18 mouse cellular contexts compared by ENCODE assay signal in genomic region chr5:55505871-55506270, GRCm38 (mm10).
DNase-seq lines count a peak whose midpoint lies in the region; ATAC-seq and TF ChIP-seq lines count a peak whose summit lies in the region.
"Had no signal": no experiment of that assay in that cellular context is flagged by ENCODE, and none has a peak within 500 bp of the region (broad histone marks: within the 10 kb centered on the region; RNA-seq: fewer than 3 reads in every experiment).

No protein-coding gene starts in this region.

- no peak overlapping the region for H3K27ac ChIP-seq in hindbrain, postnatal 0 days
- H3K27ac ChIP-seq in hindbrain, embryonic 13.5 days, result no peak overlapping the region
- no peak overlapping the region for H3K27ac ChIP-seq in intestine, embryonic 15.5 days
- H3K27ac ChIP-seq: heart, embryonic 15.5 days; hindbrain, embryonic 14.5 days had no signal

- H3K9me3 ChIP-seq in hindbrain, postnatal 0 days (ENCODE audit: low read length), result no peaks in the 10 kb centered on the region
- no peaks in the 10 kb centered on the region for H3K9me3 ChIP-seq in hindbrain, embryonic 13.5 days
- no peaks in the 10 kb centered on the region for H3K9me3 ChIP-seq in intestine, embryonic 15.5 days
- H3K9me3 ChIP-seq: heart, embryonic 15.5 days had no signal

- peak; percentile 1 to 3 for DNase-seq in cerebellum, postnatal 10 days
- DNase-seq in cerebellum, adult 9-11 months, result no peak
- peak; percentile 8 for DNase-seq in hindbrain, postnatal 0 days (ENCODE audit: low spot score)
- DNase-seq in brain, embryonic 14.5 days (ENCODE audit: low read depth), result peak; percentile 28
- DNase-seq in kidney, adult 18-20 months, result no peak
- DNase-seq: adrenal gland, adult 8-10 months; adrenal gland, postnatal 36 days; cerebellum, adult 11-12 months; cerebellum, adult 9-10 months; forebrain, postnatal 0 days; gastrocnemius, postnatal 25 days; heart, adult 11 months; heart, postnatal 14 days had no signal

- H3K9ac ChIP-seq in hindbrain, postnatal 0 days (replicated peaks; ENCODE audit: low read length), result no peak overlapping the region
- H3K9ac ChIP-seq in hindbrain, embryonic 13.5 days, result no peak overlapping the region
- no peak overlapping the region for H3K9ac ChIP-seq in intestine, embryonic 15.5 days
- H3K9ac ChIP-seq: forebrain, postnatal 0 days; heart, embryonic 15.5 days; hindbrain, embryonic 14.5 days had no signal

- no peaks in the 10 kb centered on the region for H3K4me1 ChIP-seq in hindbrain, postnatal 0 days (ENCODE audit: insufficient read depth, low read length)
- no peaks in the 10 kb centered on the region for H3K4me1 ChIP-seq in hindbrain, embryonic 13.5 days (replicated peaks)
- no peaks in the 10 kb centered on the region for H3K4me1 ChIP-seq in intestine, embryonic 15.5 days (replicated peaks)
- H3K4me1 ChIP-seq: heart, embryonic 15.5 days had no signal

- no peaks in the 10 kb centered on the region for H3K36me3 ChIP-seq in hindbrain, postnatal 0 days (ENCODE audit: insufficient read depth, low read length)
- H3K36me3 ChIP-seq in hindbrain, embryonic 13.5 days, result no peaks in the 10 kb centered on the region
- no peaks in the 10 kb centered on the region for H3K36me3 ChIP-seq in intestine, embryonic 15.5 days
- H3K36me3 ChIP-seq: heart, embryonic 15.5 days had no signal

- WGBS in hindbrain, postnatal 0 days, result 20% methylated on average over 1 of the region's 1 CpGs
- WGBS in hindbrain, embryonic 13.5 days, result 45% methylated on average over 1 of the region's 1 CpGs
- 63% methylated on average over 1 of the region's 1 CpGs for WGBS in intestine, embryonic 15.5 days

- no peaks in the 10 kb centered on the region for H3K27me3 ChIP-seq in hindbrain, postnatal 0 days (ENCODE audit: insufficient read depth, low read length)
- no peaks in the 10 kb centered on the region for H3K27me3 ChIP-seq in hindbrain, embryonic 13.5 days
- no peaks in the 10 kb centered on the region for H3K27me3 ChIP-seq in intestine, embryonic 15.5 days (replicated peaks)
- H3K27me3 ChIP-seq: heart, embryonic 15.5 days had no signal

- H3K4me3 ChIP-seq in hindbrain, postnatal 0 days (ENCODE audit: low read length), result no peak overlapping the region
- no peak overlapping the region for H3K4me3 ChIP-seq in hindbrain, embryonic 13.5 days
- H3K4me3 ChIP-seq in intestine, embryonic 15.5 days (replicated peaks), result no peak overlapping the region
- H3K4me3 ChIP-seq: heart, embryonic 15.5 days had no signal

- no peak for ATAC-seq in hindbrain, postnatal 0 days
- ATAC-seq in hindbrain, embryonic 13.5 days (ENCODE audit: low FRiP score), result no peak
- ATAC-seq in intestine, embryonic 15.5 days, result no peak
- ATAC-seq: forebrain, postnatal 0 days; intestine, postnatal 0 days had no signal

- no peak for TF ChIP-seq CTCF in hindbrain, postnatal 0 days (IDR thresholded peaks at IDR 0.05; ENCODE audit: low read depth)
- no peak for TF ChIP-seq CTCF in brain, embryonic 14.5 days (IDR thresholded peaks at IDR 0.05; ENCODE audit: borderline replicate concordance, extremely low read depth, insufficient read depth, insufficient read length)

- H3K4me2 ChIP-seq in hindbrain, postnatal 0 days (ENCODE audit: low read depth, low read length), result no peak overlapping the region
- H3K4me2 ChIP-seq in hindbrain, embryonic 13.5 days, result no peak overlapping the region
- no peak overlapping the region for H3K4me2 ChIP-seq in intestine, embryonic 15.5 days (replicated peaks)
- H3K4me2 ChIP-seq: heart, embryonic 15.5 days; hindbrain, embryonic 14.5 days had no signal

- TF ChIP-seq POLR2A in brain, embryonic 14.5 days (IDR thresholded peaks at IDR 0.05; ENCODE audit: borderline replicate concordance, extremely low read depth, insufficient read depth, insufficient read length, poor library complexity, severe bottlenecking), result no peak

Comparison
In these comparisons a context has a peak if more than half of its experiments do, and no peak if none do; other contexts are left out.
1. DNase-seq: peak in cerebellum, postnatal 10 days (2 of 2), hindbrain, postnatal 0 days (single experiment) and brain, embryonic 14.5 days (single experiment); none in cerebellum, adult 9-11 months (single experiment) and kidney, adult 18-20 months (single experiment).